Mouse (Mus musculus) midbrain, embryonic 10.5 days (tissue): ENCODE data around the gene Pheta2. TPM values are rescaled to one million over a fixed set of nuclear protein-coding genes. Genes with fewer than 3 reads are reported as not detected.

Experiments used
- DNase-seq: peaks from one replicate; pipeline ENCODE4 v3.0.0-alpha.2; 2017; ENCODE audit warnings: low spot score
- H3K27ac ChIP-seq: fragments of 300-500 bp; sonication (generic); replicated peaks from 2 replicates; pipeline ENCODE4 v1.5.1; 2016; ENCODE audit warnings: mild to moderate bottlenecking
- H3K27me3 ChIP-seq: fragments of 300-500 bp; sonication (generic); 2 replicates; pipeline ENCODE4 v1.6.1; 2016; ENCODE audit warnings: low read depth, mild to moderate bottlenecking; ENCODE audit not compliant: poor library complexity, severe bottlenecking
- H3K36me3 ChIP-seq: fragments of 300-500 bp; sonication (generic); 2 replicates; pipeline ENCODE4 v1.6.1; 2016; ENCODE audit warnings: mild to moderate bottlenecking, moderate library complexity
- H3K4me1 ChIP-seq: fragments of 300-500 bp; sonication (generic); 2 replicates; pipeline ENCODE4 v1.6.1; 2016
- H3K4me3 ChIP-seq: fragments of 300-500 bp; sonication (generic); 2 replicates; pipeline ENCODE4 v1.5.1; 2016; ENCODE audit warnings: mild to moderate bottlenecking, moderate library complexity
- H3K9me3 ChIP-seq: fragments of 300-500 bp; sonication (generic); replicated peaks from 2 replicates; pipeline ENCODE4 v1.6.1; 2016; ENCODE audit warnings: mild to moderate bottlenecking
- WGBS: fragments of 180-500 bp; shearing (Covaris S2); methylation state at CpG from one replicate; pipeline ENCODE4 v1.1.7; 2016; 5-methylcytosine and 5-hydroxymethylcytosine counted together
- polyA plus RNA-seq: library from polyadenylated mRNA; unstranded; fragments of >200 nt; fragmentation: Nextera tagmentation; extraction: Ambion mirVana; gene quantifications from 2 replicates; pipeline ENCODE4 v1.2.1, GENCODE M21; 2016

The Pheta2 gene
- polyA plus RNA-seq, 1 experiment from 2014 or later = 4.2 TPM

GRCm38 (mm10) chr15:82336629-82337028, 2.1 kb upstream of the Pheta2 start:
- H3K4me3 ChIP-seq = no peak overlapping the region
- WGBS = 83% methylated on average over 12 of the region's 12 CpGs
- H3K36me3 ChIP-seq = peaks cover 45% of the 10 kb centered on the region
- peaks cover 26% of the 10 kb centered on the region for H3K27me3 ChIP-seq
- no peak for DNase-seq
- peaks cover 45% of the 10 kb centered on the region for H3K4me1 ChIP-seq
- H3K9me3 ChIP-seq = no peaks in the 10 kb centered on the region
- H3K27ac ChIP-seq = no peak overlapping the region

GRCm38 (mm10) chr15:82337875-82338274, 867 bp upstream of the Pheta2 start:
- H3K4me1 ChIP-seq = peaks cover 47% of the 10 kb centered on the region
- no peaks in the 10 kb centered on the region for H3K9me3 ChIP-seq
- H3K4me3 ChIP-seq = peak overlapping the region; percentile 60
- DNase-seq = no peak
- 49% methylated on average over 4 of the region's 4 CpGs for WGBS
- peaks cover 35% of the 10 kb centered on the region for H3K36me3 ChIP-seq
- H3K27me3 ChIP-seq = peaks cover 34% of the 10 kb centered on the region
- H3K27ac ChIP-seq = peak overlapping the region; percentile 85

GRCm38 (mm10) chr15:82339150-82339549, 408 bp downstream of the Pheta2 start:
- WGBS = 58% methylated on average over 10 of the region's 10 CpGs
- peak overlapping the region; percentile 60 for H3K4me3 ChIP-seq
- H3K27ac ChIP-seq = peak overlapping the region; percentile 85
- no peak for DNase-seq
- peaks cover 48% of the 10 kb centered on the region for H3K4me1 ChIP-seq
- H3K36me3 ChIP-seq = peaks cover 28% of the 10 kb centered on the region
- peaks cover 34% of the 10 kb centered on the region for H3K27me3 ChIP-seq
- H3K9me3 ChIP-seq = no peaks in the 10 kb centered on the region

- Histone ChIP-seq H3K4me3 (no peak overlapping the region), H3K27ac (no peak overlapping the region), H3K27me3 (peaks cover 34% of the 10 kb centered on the region), H3K4me1 (peaks cover 54% of the 10 kb centered on the region), H3K36me3 (peaks cover 22% of the 10 kb centered on the region), H3K9me3 (no peaks in the 10 kb centered on the region)
- DNase-seq = no peak
- 78% methylated on average over 8 of the region's 8 CpGs for WGBS
Measured at GRCm38 (mm10) chr15:82339634-82340254, 1.0 kb downstream of the Pheta2 start.

- Histone ChIP-seq H3K27ac (peak overlapping the region; percentile 84), H3K27me3 (peaks cover 34% of the 10 kb centered on the region), H3K36me3 (peaks cover 14% of the 10 kb centered on the region), H3K4me1 (peaks cover 55% of the 10 kb centered on the region), H3K9me3 (no peaks in the 10 kb centered on the region), H3K4me3 (peak overlapping the region; percentile 49)
- DNase-seq = no peak
- 42% methylated on average over 21 of the region's 21 CpGs for WGBS
Measured at GRCm38 (mm10) chr15:82340414-82341035, 1.8 kb downstream of the Pheta2 start.

GRCm38 (mm10) chr15:82341036-82341501, 2.3 kb downstream of the Pheta2 start:
- 3% methylated on average over 40 of the region's 40 CpGs for WGBS
- no peaks in the 10 kb centered on the region for H3K9me3 ChIP-seq
- peak overlapping the region; percentile 49 for H3K4me3 ChIP-seq
- peaks cover 9% of the 10 kb centered on the region; the same call in 1 of the 2 replicates for H3K36me3 ChIP-seq
- peaks cover 55% of the 10 kb centered on the region for H3K4me1 ChIP-seq
- peak; percentile 50 for DNase-seq
- H3K27me3 ChIP-seq = peaks cover 34% of the 10 kb centered on the region
- H3K27ac ChIP-seq = peak overlapping the region; percentile 84

GRCm38 (mm10) chr15:82341675-82342542, 3.2 kb downstream of the Pheta2 start:
- 0 out of 2 replicates have a peak, but pooled peaks cover under 1% of the 10 kb centered on the region for H3K36me3 ChIP-seq
- H3K9me3 ChIP-seq = no peaks in the 10 kb centered on the region
- H3K4me3 ChIP-seq = peak overlapping the region; percentile 49
- peak overlapping the region; percentile 84; the same call in 1 of the 2 replicates for H3K27ac ChIP-seq
- peaks cover 55% of the 10 kb centered on the region for H3K4me1 ChIP-seq
- no peak for DNase-seq
- WGBS = 68% methylated on average over 15 of the region's 15 CpGs
- H3K27me3 ChIP-seq = peaks cover 34% of the 10 kb centered on the region

- peaks cover 3% of the 10 kb centered on the region for H3K36me3 ChIP-seq
- H3K27me3 ChIP-seq = peaks cover 34% of the 10 kb centered on the region
- H3K4me1 ChIP-seq = peaks cover 55% of the 10 kb centered on the region
- H3K4me3 ChIP-seq = no peak overlapping the region
- no peak for DNase-seq
- H3K9me3 ChIP-seq = no peaks in the 10 kb centered on the region
- WGBS = 72% methylated on average over 5 of the region's 5 CpGs
- no peak overlapping the region for H3K27ac ChIP-seq
Measured at GRCm38 (mm10) chr15:82342543-82342935, 3.8 kb downstream of the Pheta2 start.

- Histone ChIP-seq H3K4me3 (no peak overlapping the region), H3K27me3 (peaks cover 34% of the 10 kb centered on the region), H3K4me1 (peaks cover 49% of the 10 kb centered on the region), H3K36me3 (peaks cover 14% of the 10 kb centered on the region), H3K27ac (0 out of 2 replicates have a peak overlapping the region, but pooled peaks have one; percentile 15), H3K9me3 (no peaks in the 10 kb centered on the region)
- no peak for DNase-seq
- WGBS = 90% methylated on average over 27 of the region's 27 CpGs
Measured at GRCm38 (mm10) chr15:82343368-82344287, 4.9 kb downstream of the Pheta2 start.

- no peak for DNase-seq
- Histone ChIP-seq H3K4me1 (peaks cover 42% of the 10 kb centered on the region), H3K36me3 (peaks cover 28% of the 10 kb centered on the region), H3K9me3 (no peaks in the 10 kb centered on the region), H3K27ac (0 out of 2 replicates have a peak overlapping the region, but pooled peaks have one; percentile 42), H3K4me3 (no peak overlapping the region), H3K27me3 (peaks cover 24% of the 10 kb centered on the region)
- 89% methylated on average over 6 of the region's 6 CpGs for WGBS
Measured at GRCm38 (mm10) chr15:82344971-82345370, 6.2 kb downstream of the Pheta2 start.

- peaks cover 34% of the 10 kb centered on the region for H3K4me1 ChIP-seq
- peaks cover 38% of the 10 kb centered on the region for H3K36me3 ChIP-seq
- WGBS = under 1% methylated on average over 51 of the region's 51 CpGs
- H3K9me3 ChIP-seq = no peaks in the 10 kb centered on the region
- H3K4me3 ChIP-seq = peak overlapping the region; percentile 80
- H3K27me3 ChIP-seq = peaks cover 15% of the 10 kb centered on the region
- peak overlapping the region; percentile 95 for H3K27ac ChIP-seq
- DNase-seq = peak; percentile 98
Measured at GRCm38 (mm10) chr15:82345820-82346470, 7.2 kb downstream of the Pheta2 start.
